Mouse (Mus musculus) spleen, adult 12 weeks (tissue): ENCODE data around the gene Alg12.

Experiments
- DNase-seq: peaks from one replicate; pipeline ENCODE4 v3.0.0; 2022; ENCODE audit warnings: low spot score

Gene Alg12

DNA sequence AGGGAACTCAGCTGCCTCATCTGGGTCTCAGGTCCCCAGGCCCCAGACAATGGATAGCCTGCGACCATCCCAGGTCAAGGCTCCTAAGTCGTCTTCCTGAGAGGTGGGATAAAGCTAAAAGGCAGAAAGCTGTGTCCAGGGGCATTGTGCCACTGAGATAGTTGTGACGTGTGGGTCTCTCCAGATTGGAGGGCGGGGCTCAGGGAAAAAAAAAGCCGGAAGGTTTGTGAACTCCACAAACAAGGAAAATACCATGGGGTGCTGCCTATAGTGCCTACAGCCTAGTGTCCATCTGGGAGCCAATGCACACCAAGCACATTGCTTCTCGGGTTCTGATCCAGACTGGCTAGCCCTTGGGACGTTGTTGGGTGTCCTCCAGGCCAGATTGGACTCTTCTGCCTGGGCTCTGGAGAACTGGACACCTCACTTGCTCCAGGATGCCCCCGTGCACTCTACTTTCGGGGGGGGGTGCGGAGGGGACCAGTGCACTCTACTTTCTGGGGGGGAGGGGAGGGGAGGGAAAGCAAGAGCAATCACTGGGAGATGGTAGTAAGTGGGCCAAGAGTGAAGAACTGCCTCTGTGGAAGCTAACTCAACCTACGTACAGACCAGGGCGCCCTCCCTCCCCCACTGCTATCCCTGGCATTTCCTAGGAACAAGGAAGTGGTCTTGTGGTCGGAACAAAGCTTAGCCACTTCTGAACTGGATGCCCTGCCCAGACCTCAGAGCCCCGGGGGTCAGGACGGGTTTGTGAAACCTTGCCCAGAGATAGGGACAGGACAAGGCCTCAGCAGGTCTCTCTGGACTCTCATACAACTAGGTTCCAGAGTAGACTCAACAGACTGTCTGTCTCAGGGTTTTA lies 36.1 kb upstream of the Alg12 start:
- no peak for DNase-seq

DNA sequence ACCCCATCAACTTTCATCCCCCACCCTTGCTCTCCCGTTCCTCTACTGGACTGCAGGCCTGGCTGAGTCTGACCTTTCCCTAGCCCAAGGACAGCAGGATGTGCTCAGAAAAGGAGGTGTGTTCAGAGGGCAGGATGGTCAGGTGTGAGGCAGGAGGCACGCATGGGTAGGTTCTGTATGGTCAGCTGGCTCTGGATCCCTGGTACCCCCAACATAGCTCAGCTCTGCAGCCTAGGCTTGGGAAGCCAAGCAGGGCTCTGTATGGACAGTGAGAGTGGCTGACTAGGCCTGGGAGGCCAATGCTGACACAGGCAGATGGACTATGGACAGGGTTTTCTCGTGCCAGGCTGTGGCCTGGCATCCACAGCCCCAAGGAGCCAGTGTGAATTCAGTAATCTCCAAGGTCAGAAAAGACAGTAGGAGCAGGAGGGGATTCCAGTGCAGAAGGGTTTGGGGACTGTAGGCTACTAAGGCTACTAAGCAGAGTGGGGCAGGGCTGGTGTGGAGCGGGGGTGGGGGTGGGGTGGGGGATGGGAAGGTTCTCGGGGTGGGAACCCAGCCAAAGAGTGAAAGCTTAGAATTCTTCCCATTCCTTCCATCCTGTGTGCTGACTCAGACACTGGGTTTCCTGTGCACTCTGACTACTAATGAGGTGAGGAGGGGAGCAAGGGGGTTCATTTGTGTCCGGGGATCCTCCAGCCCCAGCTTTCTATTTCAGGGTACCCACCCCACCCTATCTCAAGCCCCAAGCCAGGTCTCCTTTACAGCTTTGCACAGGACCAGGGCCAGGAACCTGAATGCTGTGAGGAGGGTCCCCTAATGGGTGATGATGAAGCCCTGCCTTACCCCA lies 35.2 kb upstream of the Alg12 start:
- no peak for DNase-seq

- DNase-seq: no peak
These were observed 34.0 kb upstream of the Alg12 start for GRCm38 (mm10) chr15:88853106-88853505.

GRCm38 (mm10) chr15:88851507-88852149 lies 32.5 kb upstream of the Alg12 start:
- DNase-seq: no peak

GRCm38 (mm10) chr15:88851076-88851475 lies 32.0 kb upstream of the Alg12 start:
- DNase-seq: no peak

DNA sequence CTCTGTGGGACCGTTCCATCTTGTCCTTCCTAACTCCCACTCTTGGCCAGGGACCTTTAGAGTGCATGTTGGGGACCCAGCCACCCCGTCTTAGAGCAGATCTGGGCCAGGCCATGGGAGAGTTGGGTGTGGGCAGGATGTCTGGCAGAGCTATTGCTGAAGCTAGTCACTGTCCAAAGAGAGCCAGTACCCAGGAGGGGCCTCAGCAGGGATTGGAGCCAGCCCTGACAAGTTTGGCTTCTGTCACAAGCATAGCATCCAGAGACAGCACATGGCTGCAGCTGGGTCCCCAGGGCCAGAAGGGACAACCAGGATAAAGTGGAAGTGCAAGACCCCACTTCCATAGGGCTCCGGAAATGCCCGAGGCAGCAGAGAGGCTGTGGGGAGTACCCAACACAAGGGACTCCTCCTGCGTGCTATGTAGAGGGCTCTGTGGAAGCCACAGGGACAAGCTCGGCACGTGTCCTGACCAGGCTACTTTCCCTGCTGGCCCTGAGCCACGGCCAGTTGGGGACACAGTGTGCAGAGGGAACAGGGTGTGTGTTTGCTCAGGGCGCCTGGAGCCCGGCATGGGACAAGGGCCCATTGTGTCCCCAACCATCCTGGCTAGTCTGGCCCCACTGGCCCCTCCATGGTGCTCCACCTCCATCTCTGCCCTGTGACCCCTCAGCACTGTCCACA lies 31.2 kb upstream of the Alg12 start:
- no peak for DNase-seq

DNA sequence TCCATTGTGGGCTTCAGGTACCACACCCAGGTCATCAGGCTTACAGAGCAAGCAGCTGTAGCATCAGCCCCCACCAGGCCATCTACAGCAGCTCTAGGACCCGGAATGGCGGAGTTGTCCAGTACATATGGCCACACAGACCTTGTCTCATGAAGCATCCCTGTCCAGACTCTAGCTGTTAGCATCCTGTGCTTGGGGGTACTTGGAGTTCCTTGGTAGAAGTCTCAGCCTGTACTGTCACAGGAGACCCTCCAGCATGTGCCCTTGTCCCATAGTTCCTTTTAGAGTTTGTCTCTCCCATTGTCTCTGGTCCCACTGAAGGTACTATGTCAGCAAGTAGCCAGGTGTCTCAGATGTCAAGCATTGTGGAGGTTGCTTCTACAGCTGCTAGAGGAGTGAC lies 30.5 kb upstream of the Alg12 start:
- no peak for DNase-seq

DNA sequence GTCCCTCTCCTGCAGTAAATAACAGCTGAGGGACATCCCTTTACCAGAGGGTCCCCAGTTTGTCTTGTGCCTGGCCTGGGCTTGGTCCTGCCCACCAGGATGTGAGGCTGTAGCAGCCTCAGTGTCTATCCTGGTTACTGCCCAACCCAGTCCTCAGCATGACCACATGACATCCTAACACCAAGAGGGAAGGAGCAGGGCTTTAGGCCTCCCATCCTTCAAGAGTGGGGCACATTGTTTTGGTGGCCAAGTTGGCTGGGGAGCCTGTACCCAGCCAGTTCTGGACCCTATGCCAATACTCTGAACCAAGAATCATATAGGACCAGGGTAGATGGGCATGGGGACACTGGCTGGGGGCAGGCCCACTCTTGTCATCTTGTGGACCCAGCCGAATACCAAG lies 29.5 kb upstream of the Alg12 start:
- no peak for DNase-seq

- no peak for DNase-seq
These were observed 25.8 kb upstream of the Alg12 start for GRCm38 (mm10) chr15:88844966-88845365.

DNA sequence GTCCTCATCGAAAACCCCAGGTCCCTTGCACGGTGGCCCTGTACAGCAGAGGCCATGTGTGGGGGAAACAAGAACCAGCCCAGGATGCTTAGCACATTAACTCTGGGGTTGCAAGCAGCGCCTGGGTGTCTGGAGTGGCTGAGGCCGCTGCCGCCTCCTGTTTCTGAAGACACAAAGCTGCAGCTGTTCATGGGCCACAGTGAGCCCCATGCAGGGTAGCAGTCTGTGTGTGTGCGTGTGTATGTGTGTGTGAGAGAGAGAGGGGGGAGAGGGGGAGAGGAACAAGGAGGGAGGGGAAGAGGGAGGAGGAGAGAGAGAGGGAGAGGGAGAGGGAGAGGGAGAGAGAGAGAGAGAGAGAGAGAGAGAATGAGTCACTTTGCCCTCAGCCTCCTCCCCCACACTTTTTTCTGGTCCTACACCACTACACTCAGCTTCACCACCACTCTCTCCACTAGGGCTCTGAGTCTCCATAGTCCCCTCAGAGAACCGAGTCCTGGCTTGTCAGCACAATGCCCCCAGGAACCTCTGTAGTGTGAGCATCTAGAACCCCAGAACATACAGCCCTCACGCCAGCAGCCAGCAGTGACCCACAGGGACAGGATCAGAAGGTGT lies 24.5 kb upstream of the Alg12 start:
- DNase-seq: no peak

GRCm38 (mm10) chr15:88842300-88842673 lies 23.2 kb upstream of the Alg12 start:
- DNase-seq: no peak

DNA sequence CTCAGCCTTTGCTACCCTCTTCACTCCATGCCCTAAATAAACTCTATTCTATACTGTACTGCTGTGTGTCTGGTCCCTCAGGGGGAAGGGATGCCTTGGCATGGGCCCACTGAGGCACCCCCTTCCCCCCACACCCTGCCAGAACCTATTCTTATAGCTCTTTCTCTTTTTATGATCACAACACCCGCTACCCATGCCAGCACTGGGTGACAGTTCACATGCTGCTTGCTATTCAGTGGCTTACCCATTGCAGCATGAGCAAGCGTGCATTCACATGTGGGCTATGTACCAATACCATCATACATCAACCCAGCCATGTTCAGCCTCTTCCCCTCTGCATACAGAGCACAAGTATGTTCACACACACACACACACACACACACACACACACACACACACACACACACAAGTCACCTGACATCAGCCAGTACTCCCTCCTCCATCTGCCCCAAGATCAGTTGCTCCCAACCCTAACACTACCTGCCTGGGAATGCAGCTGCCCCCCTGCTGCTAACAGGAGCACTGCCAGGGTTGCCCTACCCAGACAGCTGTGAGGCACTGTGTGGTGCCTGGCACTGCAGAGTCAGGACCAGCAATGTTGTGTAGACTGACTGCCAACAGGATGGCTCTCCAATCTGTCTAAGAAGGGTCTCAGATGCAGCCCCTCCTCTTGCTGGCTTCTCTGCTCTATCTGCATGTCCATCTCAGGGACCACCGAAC lies 22.6 kb upstream of the Alg12 start:
- no peak for DNase-seq

DNA sequence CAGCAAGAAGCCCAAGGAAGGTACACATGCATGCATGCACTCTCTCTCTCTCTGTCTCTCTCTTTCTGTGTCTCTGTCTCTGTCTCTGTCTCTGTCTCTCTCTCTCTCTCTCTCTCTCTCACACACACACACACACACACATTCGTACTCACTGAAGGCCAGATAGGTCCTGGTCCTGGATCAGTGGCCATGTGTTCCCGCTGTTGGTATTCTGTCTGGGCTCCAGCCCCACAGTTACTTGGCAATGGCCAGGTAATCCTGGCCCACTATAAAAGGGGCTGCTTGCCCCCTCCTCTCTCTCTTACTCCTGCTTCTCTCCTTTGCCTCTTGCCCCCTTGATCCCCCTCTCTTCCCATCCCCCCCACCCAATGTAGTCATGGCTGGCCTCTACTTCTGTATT lies 22.0 kb upstream of the Alg12 start:
- DNase-seq: no peak

DNA sequence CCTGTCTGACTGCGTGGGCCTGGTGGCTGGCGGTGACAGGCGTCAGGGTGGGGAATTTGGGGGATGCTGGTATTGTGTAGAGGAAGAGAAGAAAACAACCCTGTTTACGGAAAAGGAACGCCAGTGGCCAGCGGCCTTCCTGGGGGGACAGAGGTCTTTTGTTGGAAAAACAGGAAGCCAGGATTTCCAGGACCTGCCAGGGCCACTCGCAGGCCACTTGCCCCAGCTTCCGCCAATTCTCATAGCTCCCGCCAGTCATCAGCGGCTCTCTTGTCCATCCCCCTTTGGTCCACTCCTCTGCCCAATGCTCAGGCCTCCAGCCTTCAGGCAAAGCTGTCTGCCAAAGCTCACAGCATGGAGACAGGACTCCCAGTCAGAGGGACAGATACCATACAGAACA lies 21.0 kb upstream of the Alg12 start:
- no peak for DNase-seq

- no peak for DNase-seq
These were observed 20.2 kb upstream of the Alg12 start for GRCm38 (mm10) chr15:88839271-88839670.

- no peak for DNase-seq
These were observed 18.9 kb upstream of the Alg12 start for GRCm38 (mm10) chr15:88837977-88838376.

GRCm38 (mm10) chr15:88837199-88837932 lies 18.2 kb upstream of the Alg12 start:
- DNase-seq: no peak

DNA sequence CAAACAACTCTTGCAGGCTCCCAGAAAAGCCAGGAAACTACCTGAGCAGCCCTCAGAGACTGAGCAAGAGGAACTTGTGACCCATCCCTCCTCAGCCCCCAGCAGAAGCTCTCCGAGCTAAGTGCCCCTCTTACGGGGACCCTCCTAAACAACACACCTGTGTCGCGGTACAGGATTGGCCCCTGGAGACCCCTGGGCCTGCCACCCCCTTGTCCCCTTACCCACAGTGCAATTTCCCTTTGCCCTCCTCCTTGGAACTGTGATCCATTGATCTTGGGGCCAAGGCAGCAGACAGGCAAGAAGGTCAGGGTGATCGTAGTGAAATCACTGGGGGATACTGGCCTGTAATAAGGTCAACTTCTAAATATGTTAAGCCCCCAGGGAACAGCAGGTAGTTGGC lies 17.5 kb upstream of the Alg12 start:
- DNase-seq: no peak

- no peak for DNase-seq
These were observed 16.9 kb upstream of the Alg12 start for GRCm38 (mm10) chr15:88836031-88836430.

GRCm38 (mm10) chr15:88832536-88832935 lies 13.4 kb upstream of the Alg12 start:
- DNase-seq: no peak
